Mouse (Mus musculus): ENCODE data around the gene Rbpj.

GRCm38 (mm10) chr5:53554926-53555325 lies 89.0 kb downstream of the Rbpj start:
- TF ChIP-seq CTCF (IDR thresholded peaks at IDR 0.05; ENCODE audit: insufficient read depth, low read depth, low read length) (no peak), POLR2A (IDR thresholded peaks at IDR 0.05; ENCODE audit: insufficient read depth, low read depth, low read length) (no peak)

Measured in olfactory bulb, adult 2 months (tissue).